Mouse (Mus musculus) myocyte (in vitro differentiated cells): ENCODE data around the gene 2310022A10Rik.

Experiments
- CEBPB ChIP-seq: IDR thresholded peaks from 2 replicates; pipeline ENCODE4 v1.6.1; 2011; ENCODE audit warnings: mild to moderate bottlenecking, moderate library complexity; ENCODE audit not compliant: poor library complexity, insufficient read depth, severe bottlenecking
- E2F4 ChIP-seq: IDR thresholded peaks from one replicate; pipeline ENCODE4 v1.6.1; 2011; ENCODE audit warnings: mild to moderate bottlenecking, control low read depth, moderate library complexity; ENCODE audit not compliant: insufficient read depth
- MAX ChIP-seq: IDR thresholded peaks from one replicate; pipeline ENCODE4 v1.6.1; 2011; ENCODE audit warnings: low read depth, mild to moderate bottlenecking, control low read depth
- MYOD1 ChIP-seq, 3 experiments: IDR thresholded peaks; one replicate each; pipeline ENCODE4 v1.6.1; 2011; ENCODE audit warnings: control low read depth in 2 of 3, low read depth in 2 of 3, mild to moderate bottlenecking in 2 of 3, moderate library complexity in 1 of 3; ENCODE audit not compliant: insufficient read length in 2 of 3, control insufficient read depth in 1 of 3
- MYOG ChIP-seq, 3 experiments: IDR thresholded peaks; one replicate each; pipeline ENCODE4 v1.6.1; 2011; ENCODE audit warnings: control low read depth in 2 of 3, low read depth in 2 of 3, mild to moderate bottlenecking in 2 of 3; ENCODE audit not compliant: insufficient read length in 2 of 3, control insufficient read depth in 1 of 3, insufficient read depth in 1 of 3
- POLR2A ChIP-seq: IDR thresholded peaks from one replicate; pipeline ENCODE4 v1.6.1; 2011; ENCODE audit warnings: low read depth, mild to moderate bottlenecking, control low read depth, moderate library complexity; ENCODE audit not compliant: insufficient read length
- POLR2AphosphoS2 ChIP-seq: IDR thresholded peaks from one replicate; pipeline ENCODE4 v1.6.1; 2011; ENCODE audit warnings: low read depth, control low read depth; ENCODE audit not compliant: insufficient read length
- REST ChIP-seq: IDR thresholded peaks from one replicate; pipeline ENCODE4 v1.6.1; 2011; ENCODE audit warnings: mild to moderate bottlenecking, control low read depth, moderate library complexity; ENCODE audit not compliant: insufficient read depth, insufficient read length
- TCF12 ChIP-seq: IDR thresholded peaks from one replicate; pipeline ENCODE4 v1.6.1; 2011; ENCODE audit warnings: mild to moderate bottlenecking, control low read depth; ENCODE audit not compliant: poor library complexity, insufficient read depth, severe bottlenecking
- TCF3 ChIP-seq: IDR thresholded peaks from one replicate; pipeline ENCODE4 v1.6.1; 2011; ENCODE audit warnings: low read depth, control low read depth; ENCODE audit not compliant: insufficient read length
- USF1 ChIP-seq: IDR thresholded peaks from one replicate; pipeline ENCODE4 v1.6.1; 2011; ENCODE audit warnings: low read depth, mild to moderate bottlenecking, control low read depth, moderate library complexity

GRCm38 (mm10) chr7:27514961-27515360, 38.1 kb upstream of the 2310022A10Rik start:
- TF ChIP-seq USF1 (no peak), POLR2A (no peak), TCF12 (no peak), POLR2AphosphoS2 (no peak), REST (no peak), CEBPB (no peak), MYOD1 (IDR thresholded peaks at IDR 0.05; ENCODE audit: control insufficient read depth in 1 of 3, insufficient read length in 2 of 3, low read depth in 2 of 3) (no peak), MAX (no peak), TCF3 (no peak), MYOG (IDR thresholded peaks at IDR 0.05; ENCODE audit: control insufficient read depth in 1 of 3, insufficient read depth in 1 of 3, insufficient read length in 2 of 3, low read depth in 2 of 3) (no peak), E2F4 (no peak)
